Mouse (Mus musculus): ENCODE measurements around the gene Zfp628. TPM values are rescaled to one million over a fixed set of nuclear protein-coding genes. Genes with fewer than 3 reads are reported as not detected.

Gene Zfp628
- total and polyA plus RNA-seq, 2 experiments = 0.55 to 8.3 TPM

GRCm38 (mm10) chr7:4919971-4920370 lies 5.0 kb downstream of the Zfp628 start:
- no peak for DNase-seq (ENCODE audit: extremely low read depth, low read depth, low spot score)
- no peak overlapping the region for H3K27ac ChIP-seq (replicated peaks; ENCODE audit: insufficient read depth, low read depth, low read length)
- no peak overlapping the region for H3K4me3 ChIP-seq (ENCODE audit: insufficient read depth, low read depth, low read length)
- peaks cover 14% of the 10 kb centered on the region; the same call in 1 of the 2 replicates for H3K79me2 ChIP-seq (ENCODE audit: control insufficient read depth, insufficient read depth, low read length)
- peaks cover 11% of the 10 kb centered on the region for H3K4me1 ChIP-seq (ENCODE audit: control insufficient read depth, insufficient read depth, low read length)
- TF ChIP-seq CTCF (IDR thresholded peaks at IDR 0.05; ENCODE audit: low read depth, low read length) (no peak), POLR2A (IDR thresholded peaks at IDR 0.05; ENCODE audit: extremely low read depth, insufficient read depth, low read length) (no peak)
- no peak overlapping the region for H3K9ac ChIP-seq (ENCODE audit: low read depth, low read length)
- 96% methylated on average over 21 of the region's 21 CpGs for WGBS
- peaks cover 6% of the 10 kb centered on the region for H3K27me3 ChIP-seq (ENCODE audit: control insufficient read depth, insufficient read depth, low read length)
- peaks cover 3% of the 10 kb centered on the region; the same call in 1 of the 2 replicates for H3K36me3 ChIP-seq (ENCODE audit: control insufficient read depth, insufficient read depth, low read length)

- TF ChIP-seq CTCF (IDR thresholded peaks at IDR 0.05; ENCODE audit: low read depth, low read length) = no peak
- Histone ChIP-seq H3K79me2 (ENCODE audit: control insufficient read depth, insufficient read depth, low read length) (peaks cover 14% of the 10 kb centered on the region; the same call in 1 of the 2 replicates), H3K9ac (ENCODE audit: low read depth, low read length) (no peak overlapping the region), H3K36me3 (ENCODE audit: control insufficient read depth, insufficient read depth, low read length) (peaks cover 3% of the 10 kb centered on the region; the same call in 1 of the 2 replicates), H3K4me1 (ENCODE audit: control insufficient read depth, insufficient read depth, low read length) (peaks cover 11% of the 10 kb centered on the region), H3K27ac (replicated peaks; ENCODE audit: insufficient read depth, low read depth, low read length) (no peak overlapping the region), H3K27me3 (ENCODE audit: control insufficient read depth, insufficient read depth, low read length) (peaks cover 6% of the 10 kb centered on the region), H3K4me3 (ENCODE audit: insufficient read depth, low read depth, low read length) (no peak overlapping the region)
- WGBS = 96% methylated on average over 19 of the region's 19 CpGs
- DNase-seq (ENCODE audit: extremely low read depth, low read depth, low spot score) = no peak
These were observed 5.5 kb downstream of the Zfp628 start for GRCm38 (mm10) chr7:4920496-4920895.

GRCm38 (mm10) chr7:4920976-4921823 lies 6.2 kb downstream of the Zfp628 start:
- WGBS = 62% methylated on average over 23 of the region's 23 CpGs
- no peak for DNase-seq (ENCODE audit: extremely low read depth, low read depth, low spot score)
- H3K4me1 ChIP-seq (ENCODE audit: control insufficient read depth, insufficient read depth, low read length) = peaks cover 8% of the 10 kb centered on the region
- TF ChIP-seq POLR2A (IDR thresholded peaks at IDR 0.05; ENCODE audit: extremely low read depth, insufficient read depth, low read length) (no peak), CTCF (IDR thresholded peaks at IDR 0.05; ENCODE audit: low read depth, low read length) (no peak)
- no peak overlapping the region for H3K9ac ChIP-seq (ENCODE audit: low read depth, low read length)
- no peak overlapping the region for H3K4me3 ChIP-seq (ENCODE audit: insufficient read depth, low read depth, low read length)
- H3K36me3 ChIP-seq (ENCODE audit: control insufficient read depth, insufficient read depth, low read length) = peaks cover 3% of the 10 kb centered on the region; the same call in 1 of the 2 replicates
- H3K27me3 ChIP-seq (ENCODE audit: control insufficient read depth, insufficient read depth, low read length) = peaks cover 6% of the 10 kb centered on the region
- peaks cover 7% of the 10 kb centered on the region; the same call in 1 of the 2 replicates for H3K79me2 ChIP-seq (ENCODE audit: control insufficient read depth, insufficient read depth, low read length)
- H3K27ac ChIP-seq (replicated peaks; ENCODE audit: insufficient read depth, low read depth, low read length) = no peak overlapping the region

DNA sequence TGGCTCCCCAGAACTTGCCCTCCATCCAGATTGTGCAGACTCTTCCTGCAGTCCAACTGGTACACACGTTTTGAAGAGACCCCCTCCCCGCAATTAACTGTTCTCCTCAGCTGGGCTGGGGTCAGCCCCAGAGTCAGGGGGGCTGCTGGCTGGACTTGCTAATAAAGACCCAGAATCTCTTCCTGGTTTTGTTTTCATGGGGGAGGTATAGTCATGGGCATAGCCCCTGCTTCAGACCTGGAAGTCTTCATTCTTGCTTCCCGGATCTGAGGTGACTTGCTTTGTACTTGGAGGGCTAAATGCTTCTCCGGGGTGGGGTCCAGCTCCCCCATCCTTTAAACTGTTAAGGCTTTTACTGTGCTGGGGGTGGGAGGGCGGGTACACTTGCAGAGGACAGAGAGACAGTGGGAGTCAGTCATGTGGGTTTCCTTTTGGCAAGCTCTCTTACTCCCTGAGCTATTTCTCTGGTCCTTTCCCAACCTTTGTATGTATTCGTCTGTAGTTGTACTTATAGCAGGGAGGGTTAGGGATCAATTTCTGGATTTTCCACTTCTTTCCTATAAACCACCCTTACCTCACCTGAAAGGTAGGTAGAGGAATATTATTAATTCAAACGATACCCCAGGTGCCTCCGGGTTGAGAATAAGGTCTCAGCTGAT lies 6.9 kb downstream of the Zfp628 start, which contains the start of gene Nat14:
Gene Nat14, plus strand, starts transcription at position 205 of the 659 bp plus-strand sequence.
- H3K27ac ChIP-seq (replicated peaks; ENCODE audit: insufficient read depth, low read depth, low read length) = no peak within 1 kb of the TSS
- peak within 1 kb of the TSS; percentile 12; the same call in 1 of the 2 replicates for H3K9ac ChIP-seq (ENCODE audit: low read depth, low read length)
- no peaks in the 10 kb centered on the region for H3K79me2 ChIP-seq (ENCODE audit: control insufficient read depth, insufficient read depth, low read length)
- no peak for DNase-seq (ENCODE audit: extremely low read depth, low read depth, low spot score)
- peak within 1 kb of the TSS; percentile 8; the same call in 1 of the 2 replicates for H3K4me3 ChIP-seq (ENCODE audit: insufficient read depth, low read depth, low read length)
- TF ChIP-seq CTCF (IDR thresholded peaks at IDR 0.05; ENCODE audit: low read depth, low read length) (no peak), POLR2A (IDR thresholded peaks at IDR 0.05; ENCODE audit: extremely low read depth, insufficient read depth, low read length) (no peak)
- H3K4me1 ChIP-seq (ENCODE audit: control insufficient read depth, insufficient read depth, low read length) = peaks cover 2% of the 10 kb centered on the region; the same call in 1 of the 2 replicates
- WGBS = 31% methylated on average over 8 of the region's 8 CpGs
- H3K27me3 ChIP-seq (ENCODE audit: control insufficient read depth, insufficient read depth, low read length) = peaks cover 6% of the 10 kb centered on the region
- peaks cover 3% of the 10 kb centered on the region; the same call in 1 of the 2 replicates for H3K36me3 ChIP-seq (ENCODE audit: control insufficient read depth, insufficient read depth, low read length)

GRCm38 (mm10) chr7:4922508-4922907 lies 7.5 kb downstream of the Zfp628 start:
- peaks cover 3% of the 10 kb centered on the region; the same call in 1 of the 2 replicates for H3K36me3 ChIP-seq (ENCODE audit: control insufficient read depth, insufficient read depth, low read length)
- peak overlapping the region; percentile 12; the same call in 1 of the 2 replicates for H3K9ac ChIP-seq (ENCODE audit: low read depth, low read length)
- H3K79me2 ChIP-seq (ENCODE audit: control insufficient read depth, insufficient read depth, low read length) = no peaks in the 10 kb centered on the region
- TF ChIP-seq POLR2A (IDR thresholded peaks at IDR 0.05; ENCODE audit: extremely low read depth, insufficient read depth, low read length) = no peak
- no peak for TF ChIP-seq CTCF (IDR thresholded peaks at IDR 0.05; ENCODE audit: low read depth, low read length)
- DNase-seq (ENCODE audit: extremely low read depth, low read depth, low spot score) = no peak
- peak overlapping the region; percentile 8; the same call in 1 of the 2 replicates for H3K4me3 ChIP-seq (ENCODE audit: insufficient read depth, low read depth, low read length)
- H3K4me1 ChIP-seq (ENCODE audit: control insufficient read depth, insufficient read depth, low read length) = peaks cover 2% of the 10 kb centered on the region; the same call in 1 of the 2 replicates
- H3K27ac ChIP-seq (replicated peaks; ENCODE audit: insufficient read depth, low read depth, low read length) = no peak overlapping the region
- WGBS = 1% methylated on average over 14 of the region's 14 CpGs
- peaks cover 6% of the 10 kb centered on the region for H3K27me3 ChIP-seq (ENCODE audit: control insufficient read depth, insufficient read depth, low read length)
